Mouse (Mus musculus) monocyte, adult 2 months (primary cell): ENCODE data around the gene Sat2.

ENCODE experiments used
- DNase-seq, 2 experiments: peaks; one replicate each; pipeline ENCODE4 v3.0.0; 2022; ENCODE audit warnings: low spot score in 2 of 2, low read depth in 1 of 2

The Sat2 gene

GRCm38 (mm10) chr11:69621571-69622268 is at the start of gene Sat2:
Gene Sat2 (plus strand): TSS chr11:69622024.
- no peak for DNase-seq

DNA sequence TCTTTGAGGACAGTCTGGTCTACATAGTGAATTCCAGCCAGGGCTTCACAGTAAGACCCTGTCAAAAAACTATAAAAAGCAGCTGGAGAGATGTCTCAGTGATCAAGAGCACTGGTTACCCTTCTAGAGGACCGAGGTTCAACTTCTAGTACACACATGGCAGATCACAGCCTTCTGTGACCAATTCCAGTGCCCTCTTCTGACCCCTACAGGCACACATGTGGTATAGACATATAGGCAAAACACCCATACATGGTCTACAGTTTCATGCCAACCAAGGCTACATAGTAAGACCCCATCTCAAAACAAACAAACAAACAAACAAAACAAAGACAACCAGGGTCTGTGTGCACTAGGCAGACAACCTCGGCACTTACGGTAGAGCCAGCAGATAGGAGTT is 46.6 kb upstream of the Sat2 start:
- no peak for DNase-seq

DNA sequence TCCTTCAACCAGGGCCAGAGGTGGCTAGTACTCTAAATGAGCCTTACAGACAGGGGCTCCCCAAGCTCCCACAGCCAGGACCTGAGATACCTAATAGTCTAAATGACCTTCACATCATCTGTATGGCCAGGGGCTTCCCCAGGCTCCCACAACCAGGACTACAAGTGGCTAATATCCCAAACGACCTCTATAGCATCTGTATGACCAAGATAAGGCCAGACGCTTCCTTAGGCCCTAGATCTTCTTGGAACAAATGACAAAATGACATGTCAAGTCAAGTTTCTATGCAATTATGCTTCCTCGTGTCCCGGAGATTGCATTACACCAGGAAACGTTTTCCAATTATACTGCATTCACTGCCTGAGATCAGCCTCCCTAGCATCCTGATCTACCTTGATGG is 45.5 kb upstream of the Sat2 start:
- no peak for DNase-seq

GRCm38 (mm10) chr11:69578301-69578700 is 43.5 kb upstream of the Sat2 start:
- DNase-seq: no peak

DNA sequence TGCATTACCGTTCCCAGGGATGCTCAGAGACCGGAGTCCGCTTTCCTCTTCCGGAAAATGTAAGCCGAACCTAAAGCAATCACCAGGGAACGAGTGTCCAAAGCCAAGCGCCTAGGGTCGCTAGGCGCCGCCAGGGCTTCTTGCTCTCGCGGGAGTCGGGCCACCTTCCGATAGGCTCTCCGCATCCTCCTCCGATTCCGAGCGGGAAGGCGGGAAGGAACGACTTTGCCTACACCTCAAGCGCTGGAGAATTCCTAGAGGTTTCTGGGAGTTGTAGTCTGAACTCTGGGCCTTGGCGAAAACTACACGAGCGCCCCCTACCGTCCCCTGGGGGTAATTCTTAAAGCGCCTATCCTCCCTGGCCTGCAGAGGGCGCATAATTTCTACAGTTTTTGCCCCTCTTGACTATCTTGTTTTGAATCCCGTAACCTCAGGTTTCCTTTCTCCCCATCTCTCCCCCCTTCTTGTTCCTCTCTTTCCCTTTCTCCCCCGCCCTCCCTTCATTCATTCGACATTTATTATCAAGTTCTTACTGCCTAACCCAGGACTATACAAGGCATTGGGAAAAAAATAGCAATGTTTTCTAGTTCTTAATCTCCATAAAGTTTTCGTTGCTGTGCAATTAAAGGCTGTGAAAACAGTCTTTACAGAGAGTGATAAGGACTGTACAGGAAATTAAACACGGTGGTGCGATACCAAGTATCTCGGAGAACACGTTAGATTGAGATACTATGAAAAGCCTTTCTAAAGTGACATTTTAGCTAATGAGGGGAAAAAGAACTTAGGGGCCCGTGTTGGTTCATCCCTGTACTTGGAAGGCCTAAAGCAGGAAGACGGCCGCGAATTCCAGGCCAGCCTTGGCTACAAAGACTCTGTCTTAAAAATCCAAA is 42.5 kb upstream of the Sat2 start:
- DNase-seq: peak; percentile 94 to 95

- peak; percentile 78 to 86 for DNase-seq
Measured at GRCm38 (mm10) chr11:69580091-69580514, 41.7 kb upstream of the Sat2 start, which contains the start of the genes Wrap53 and Trp53. Gene Wrap53 (minus strand): TSS chr11:69580255. Gene Trp53 (plus strand): TSS chr11:69580359.

DNA sequence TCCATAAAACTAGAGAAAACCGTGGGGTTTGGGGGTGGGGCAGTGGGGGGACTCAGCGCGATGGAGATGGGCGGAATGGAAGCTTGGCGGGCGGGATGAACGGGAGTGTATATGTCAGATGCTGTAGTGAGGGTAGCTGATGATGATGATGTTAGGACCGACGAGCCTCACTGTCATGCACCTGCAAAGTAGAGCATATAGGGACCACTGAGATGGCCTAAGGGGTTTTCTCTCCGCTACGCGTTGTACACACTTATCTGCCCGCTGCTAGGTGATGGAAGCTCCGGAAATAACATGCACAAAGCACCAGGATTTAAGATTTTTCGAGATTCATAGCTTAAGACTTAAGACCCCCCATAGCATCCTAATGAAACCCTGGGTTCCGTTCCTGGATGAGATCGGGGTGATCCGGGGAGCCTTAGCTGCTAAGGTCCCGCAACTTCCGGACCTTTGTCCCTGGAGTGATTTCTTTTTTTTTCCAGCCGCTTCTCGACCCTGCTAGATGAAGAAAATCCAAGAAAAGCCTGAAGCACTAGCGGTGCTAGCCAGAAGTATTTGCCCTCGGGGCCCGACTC is 41.2 kb upstream of the Sat2 start:
- DNase-seq: no peak

DNA sequence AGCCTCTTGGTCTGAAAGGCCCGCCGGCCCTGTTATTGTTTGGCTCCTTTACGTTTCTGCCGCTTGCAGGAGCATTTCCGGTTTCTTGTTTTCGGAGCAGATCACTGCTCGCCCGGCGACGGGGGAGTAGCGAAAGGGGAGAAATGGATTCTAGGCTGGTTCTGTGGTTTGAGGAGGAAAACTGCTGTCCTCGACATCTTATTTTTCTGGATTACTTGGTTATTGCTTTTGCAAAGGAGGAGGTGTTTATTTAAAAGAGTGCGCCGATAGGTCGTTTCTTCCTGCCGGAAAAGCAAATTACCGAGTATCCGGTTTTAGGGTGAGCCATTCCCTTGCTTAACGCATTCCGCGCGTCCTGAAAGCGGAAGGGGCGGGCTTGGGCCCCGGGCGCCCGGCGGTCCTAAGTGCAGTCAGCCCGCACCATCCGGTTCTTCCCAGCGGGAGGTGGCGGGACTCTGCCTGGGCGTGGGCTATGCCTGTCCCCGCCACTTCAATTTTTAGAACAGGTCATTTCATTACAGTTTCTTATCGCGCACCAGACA is 40.6 kb upstream of the Sat2 start:
- peak; percentile 80 for DNase-seq

- no peak for DNase-seq
Measured at GRCm38 (mm10) chr11:69581814-69582213, 40.0 kb upstream of the Sat2 start.

DNA sequence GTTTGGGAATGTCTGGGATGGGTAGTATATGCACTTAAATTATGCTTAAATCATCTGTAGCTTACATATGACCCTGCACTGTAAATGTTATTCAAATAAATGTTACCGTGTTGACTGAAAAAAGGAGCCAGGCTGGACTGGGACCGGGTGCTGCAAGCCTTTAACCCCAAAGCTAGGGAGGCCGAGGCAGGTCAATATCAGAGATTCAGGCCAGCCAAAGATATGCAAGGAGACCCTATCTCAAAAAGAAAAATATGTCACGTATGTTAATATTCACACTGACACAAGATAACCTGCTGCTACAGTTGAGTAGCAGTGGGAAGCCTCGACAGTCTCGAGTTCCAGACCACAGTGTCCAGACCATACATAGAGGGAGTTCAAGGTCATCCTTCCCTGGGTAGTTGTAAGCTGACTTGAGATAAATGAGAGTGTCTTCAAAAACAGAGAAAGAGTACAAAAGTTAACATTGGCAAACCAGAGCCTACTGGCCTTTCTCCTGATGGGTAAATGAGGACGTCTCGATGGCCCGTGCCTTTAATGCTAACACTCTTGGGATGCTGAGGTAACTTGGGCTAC is 39.5 kb upstream of the Sat2 start:
- DNase-seq: no peak

GRCm38 (mm10) chr11:69584008-69584407 is 37.8 kb upstream of the Sat2 start:
- DNase-seq: no peak

DNA sequence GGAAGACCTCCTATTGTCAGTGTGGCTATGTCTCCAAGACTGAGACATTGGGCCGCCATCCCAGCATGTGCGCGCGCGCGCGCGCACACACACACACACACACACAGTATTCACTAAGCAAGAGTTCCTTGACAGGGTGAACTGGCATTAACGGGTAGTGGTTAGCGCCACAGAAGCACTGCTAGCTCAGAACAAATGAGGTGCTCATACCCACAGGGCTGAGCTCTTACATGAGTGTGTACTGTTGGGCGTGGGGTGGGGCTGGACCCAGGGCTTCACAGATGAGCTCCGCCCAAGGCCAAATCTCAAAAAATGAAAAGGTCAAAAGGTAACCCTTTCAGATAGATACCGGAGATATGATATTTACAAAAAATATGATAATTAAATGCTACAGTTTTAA is 36.9 kb upstream of the Sat2 start:
- no peak for DNase-seq

DNA sequence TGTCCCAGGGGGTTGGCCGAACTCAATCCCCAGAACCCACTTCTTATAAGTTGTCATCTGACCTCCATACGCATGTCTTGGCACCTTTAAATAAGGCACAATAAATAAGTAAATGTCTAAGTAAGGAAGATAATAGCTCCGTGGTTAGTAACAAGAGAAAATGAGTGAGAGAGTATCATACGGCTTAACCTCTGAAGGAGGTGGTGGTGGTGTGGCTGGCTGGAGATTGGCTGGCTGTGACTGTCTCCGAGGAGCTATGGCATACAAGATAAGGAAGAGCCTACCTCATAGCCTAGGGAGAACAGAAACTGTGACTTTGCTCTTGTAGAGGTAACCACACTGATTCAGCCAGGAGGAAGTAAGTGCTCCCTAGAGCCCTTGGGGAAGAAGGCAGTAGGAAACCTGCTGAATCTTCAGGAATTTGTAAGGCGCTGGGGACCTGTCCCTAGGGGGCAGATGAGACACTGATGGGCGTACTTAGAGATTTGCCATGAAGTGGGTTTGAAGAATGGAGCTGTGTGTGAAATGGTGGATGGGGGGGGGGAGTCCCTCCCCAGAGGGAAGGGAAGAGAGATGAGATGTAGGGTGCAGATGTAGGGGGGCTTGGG is 36.0 kb upstream of the Sat2 start:
- DNase-seq: no peak

DNA sequence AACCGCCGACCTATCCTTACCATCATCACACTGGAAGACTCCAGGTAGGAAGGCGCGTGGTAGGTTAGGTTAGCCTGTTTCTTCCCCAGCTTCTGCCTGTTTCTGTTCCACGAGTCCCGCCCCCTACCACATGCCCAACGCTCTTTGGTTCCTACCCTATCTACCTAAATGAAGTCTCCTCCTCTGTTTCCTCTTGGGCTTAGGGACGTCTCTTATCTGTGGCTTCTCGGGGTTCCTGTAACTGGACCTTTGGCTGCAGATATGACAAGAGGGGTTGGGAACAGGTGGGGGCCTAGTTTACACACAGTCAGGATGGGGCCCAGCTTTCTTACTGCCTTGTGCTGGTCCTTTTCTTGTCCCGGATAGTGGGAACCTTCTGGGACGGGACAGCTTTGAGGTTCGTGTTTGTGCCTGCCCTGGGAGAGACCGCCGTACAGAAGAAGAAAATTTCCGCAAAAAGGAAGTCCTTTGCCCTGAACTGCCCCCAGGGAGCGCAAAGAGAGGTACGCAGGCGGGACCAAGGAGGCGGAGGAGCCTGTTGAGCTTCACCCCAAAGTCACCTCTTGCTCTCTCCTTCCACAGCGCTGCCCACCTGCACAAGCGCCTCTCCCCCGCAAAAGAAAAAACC is 32.5 kb upstream of the Sat2 start:
- DNase-seq: no peak

- no peak for DNase-seq
Measured at GRCm38 (mm10) chr11:69590622-69591021, 31.2 kb upstream of the Sat2 start.

- no peak for DNase-seq
Measured at GRCm38 (mm10) chr11:69591424-69591823, 30.4 kb upstream of the Sat2 start.

DNA sequence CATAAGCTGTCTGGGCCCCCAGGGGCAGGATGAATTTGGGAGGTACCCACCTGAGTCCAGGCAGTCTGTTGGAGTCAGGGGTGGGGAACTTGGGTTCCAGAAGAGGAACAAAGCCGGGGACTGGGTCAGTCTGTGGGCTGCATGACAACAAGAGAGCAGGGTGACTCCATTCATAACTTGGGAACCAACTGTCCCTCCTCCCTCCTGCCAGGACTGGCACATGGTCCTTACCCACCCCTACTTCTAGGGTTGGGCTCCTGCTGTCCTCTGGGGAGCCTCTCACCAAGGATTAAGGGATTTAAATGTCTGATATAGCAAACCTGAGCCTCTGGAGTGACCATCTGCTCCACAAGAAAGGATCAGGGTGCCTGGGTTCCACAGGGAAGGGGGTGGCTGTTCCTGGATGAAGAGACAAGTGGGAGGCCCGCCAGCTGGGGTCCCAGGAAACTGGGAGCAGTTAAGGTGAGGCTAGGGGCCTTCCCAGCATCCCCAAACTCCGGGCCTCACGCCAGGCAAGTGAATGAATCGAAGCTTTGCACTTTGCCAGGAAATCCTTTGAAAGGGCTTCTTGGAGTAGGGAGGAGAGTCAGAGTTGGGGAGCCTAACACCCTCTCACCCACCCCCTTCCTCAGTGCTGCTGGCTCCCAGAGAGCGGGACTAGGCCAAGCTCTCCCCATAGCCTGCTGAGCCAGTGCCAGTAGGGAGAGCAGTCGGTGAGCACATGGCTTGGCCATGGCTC is 29.8 kb upstream of the Sat2 start:
- no peak for DNase-seq

DNA sequence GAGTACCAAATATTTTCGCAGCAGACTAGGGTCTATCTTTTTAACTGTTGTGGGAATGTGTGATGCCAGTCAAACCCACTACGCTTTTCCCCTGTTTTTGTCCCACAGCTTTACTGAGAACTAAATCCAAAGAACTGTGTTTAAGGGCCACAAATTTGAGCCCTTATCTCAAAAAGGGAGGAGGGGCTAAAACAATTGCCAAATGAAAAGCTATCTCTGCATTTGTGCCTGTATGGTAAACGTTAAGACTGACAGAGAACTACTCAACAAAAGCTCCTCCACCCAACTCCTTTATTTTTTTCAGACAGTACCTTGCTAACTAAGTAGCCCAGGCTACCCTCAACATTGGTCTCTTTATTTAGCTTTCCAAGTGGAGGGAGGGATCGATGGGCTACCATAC is 29.0 kb upstream of the Sat2 start:
- DNase-seq: no peak

GRCm38 (mm10) chr11:69594853-69595252 is 27.0 kb upstream of the Sat2 start:
- no peak for DNase-seq

GRCm38 (mm10) chr11:69599436-69599835 is 22.4 kb upstream of the Sat2 start:
- DNase-seq: no peak
